Mouse (Mus musculus) liver, embryonic 14.5 days (tissue): ENCODE results near the gene Cys1. TPM values are rescaled to one million over a fixed set of nuclear protein-coding genes. Genes with fewer than 3 reads are reported as not detected.

ENCODE experiments used
- ATAC-seq: fragments of 200-750 bp; cut with Nextera tagmentation; 2 replicates; pipeline ENCODE4 v1.8.0; 2017; ENCODE audit warnings: moderate number of reproducible peaks, mild to moderate bottlenecking, moderate library complexity; ENCODE audit not compliant: insufficient read depth
- DNase-seq, 3 experiments: peaks; one replicate each; pipeline ENCODE4 v3.0.0-alpha.2; 2012 to 2013; ENCODE audit warnings: low read depth in 3 of 3, low spot score in 3 of 3
- H3K27ac ChIP-seq: fragments of 300-500 bp; sonication (generic); 2 replicates; pipeline ENCODE4 v1.5.1; 2014; ENCODE audit warnings: moderate library complexity, mild to moderate bottlenecking, control low read depth, inconsistent platforms
- H3K27me3 ChIP-seq: fragments of 300-500 bp; sonication (generic); 2 replicates; pipeline ENCODE4 v1.6.1; 2014; ENCODE audit warnings: mild to moderate bottlenecking, low read length, moderate library complexity; ENCODE audit not compliant: control insufficient read depth, insufficient read depth
- H3K36me3 ChIP-seq: fragments of 300-500 bp; sonication (generic); replicated peaks from 2 replicates; pipeline ENCODE4 v1.6.1; 2014; ENCODE audit warnings: low read depth; ENCODE audit not compliant: control insufficient read depth, insufficient read depth
- H3K4me1 ChIP-seq, 2 experiments: fragments of 200-500 bp in 1 of 2; fragments of 300-500 bp in 1 of 2; sonication (generic) in 1 of 2; replicated peaks; 2 replicates each; pipeline ENCODE4 v1.6.1; 2012 to 2014; ENCODE audit warnings: antibody characterized with exemption in 1 of 2, inconsistent platforms in 1 of 2, low read length in 1 of 2; ENCODE audit not compliant: control insufficient read depth in 2 of 2, insufficient read depth in 2 of 2
- H3K4me2 ChIP-seq: fragments of 300-500 bp; sonication (generic); 2 replicates; pipeline ENCODE4 v1.6.1; 2014; ENCODE audit warnings: low read depth, mild to moderate bottlenecking, control low read depth, moderate library complexity
- H3K4me3 ChIP-seq, 2 experiments: fragments of 200-500 bp in 1 of 2; fragments of 300-500 bp in 1 of 2; sonication (generic) in 1 of 2; 2 replicates each; pipeline ENCODE4 v1.5.1; 2012 to 2014; ENCODE audit warnings: low read depth in 2 of 2, low read length in 2 of 2, mild to moderate bottlenecking in 2 of 2, control low read depth in 1 of 2, inconsistent platforms in 1 of 2, moderate library complexity in 1 of 2; ENCODE audit not compliant: insufficient read depth in 1 of 2
- H3K9ac ChIP-seq: fragments of 300-500 bp; sonication (generic); replicated peaks from 2 replicates; pipeline ENCODE4 v1.6.1; 2014; ENCODE audit warnings: mild to moderate bottlenecking, control low read depth, moderate library complexity
- H3K9me3 ChIP-seq: fragments of 300-500 bp; sonication (generic); 2 replicates; pipeline ENCODE4 v1.6.1; 2016; ENCODE audit warnings: low read length, mixed read lengths; ENCODE audit not compliant: control insufficient read depth
- CTCF ChIP-seq: IDR thresholded peaks from 2 replicates; pipeline ENCODE4 v1.5.1; 2016; ENCODE audit warnings: antibody characterized with exemption, low read depth, control low read depth
- EP300 ChIP-seq: IDR thresholded peaks from 2 replicates; pipeline ENCODE4 v1.6.1; 2016; ENCODE audit warnings: antibody characterized with exemption, low read depth
- WGBS: fragments of 180-500 bp; shearing (Covaris S2); extraction: QIAGEN DNeasy Blood & Tissue Kit; methylation state at CpG from one replicate; pipeline ENCODE4 v1.1.7; 2014; ENCODE audit not compliant: insufficient replicate concordance; 5-methylcytosine and 5-hydroxymethylcytosine counted together
- polyA plus RNA-seq, 2 experiments: library from polyadenylated mRNA; depleted of rRNA in 1 of 2; stranded (reverse) in 1 of 2; unstranded in 1 of 2; fragments of >200 nt; fragmentation: Nextera tagmentation in 1 of 2; extraction: Ambion mirVana in 1 of 2; gene quantifications; 2 replicates each; pipeline versions ENCODE4 v1.2.1 to v1.2.3; 2012 to 2014

Cys1 gene
- polyA plus RNA-seq, 2 experiments, result 0.28 to 0.74 TPM

DNA sequence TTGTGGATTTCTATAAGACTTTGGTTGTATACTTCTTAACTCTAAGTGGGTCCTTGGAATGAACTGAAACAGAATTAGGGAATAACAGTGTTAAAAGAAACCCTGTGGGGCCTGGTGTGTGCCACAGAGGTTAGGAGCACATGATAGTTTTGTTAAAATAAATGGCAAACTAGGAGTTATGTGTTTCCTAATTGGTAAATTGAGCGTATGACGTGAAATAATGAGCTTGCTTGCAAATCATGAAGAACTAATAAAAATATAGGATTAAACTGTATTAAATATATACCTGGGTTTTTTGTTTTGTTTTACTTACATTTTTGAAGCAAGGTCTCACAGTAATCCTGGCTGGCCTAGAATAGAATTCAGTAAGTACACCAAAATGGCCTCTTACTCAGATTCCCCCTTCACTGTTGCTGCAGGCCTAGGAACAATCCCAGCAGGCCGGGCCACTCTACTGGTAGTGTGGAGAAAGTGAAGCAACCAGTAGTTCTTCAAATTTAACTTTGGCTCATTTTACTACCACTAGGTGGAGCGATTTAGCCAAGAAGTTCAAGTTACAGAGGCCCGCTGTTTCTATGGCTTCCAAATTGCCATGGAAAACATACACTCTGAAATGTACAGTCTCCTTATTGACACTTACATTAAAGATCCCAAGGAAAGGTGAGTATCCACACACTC, 28.4 kb upstream of the Cys1 start:
- Histone ChIP-seq H3K9me3 (no peaks in the 10 kb centered on the region), H3K27me3 (no peaks in the 10 kb centered on the region), H3K4me1 (peaks cover 36 to 43% of the 10 kb centered on the region in 2 experiments), H3K4me3 (peak overlapping the region; percentile 66 to 80), H3K4me2 (peak overlapping the region; percentile 98), H3K9ac (peak overlapping the region; percentile 90), H3K27ac (peak overlapping the region; percentile 84), H3K36me3 (peaks cover 62% of the 10 kb centered on the region)
- ATAC-seq (no peak), DNase-seq (peak; percentile 79 to 84 (median 81))
- TF ChIP-seq EP300 (no peak), CTCF (peak; percentile 73)
- 32% methylated on average over 5 of the region's 5 CpGs for WGBS

DNA sequence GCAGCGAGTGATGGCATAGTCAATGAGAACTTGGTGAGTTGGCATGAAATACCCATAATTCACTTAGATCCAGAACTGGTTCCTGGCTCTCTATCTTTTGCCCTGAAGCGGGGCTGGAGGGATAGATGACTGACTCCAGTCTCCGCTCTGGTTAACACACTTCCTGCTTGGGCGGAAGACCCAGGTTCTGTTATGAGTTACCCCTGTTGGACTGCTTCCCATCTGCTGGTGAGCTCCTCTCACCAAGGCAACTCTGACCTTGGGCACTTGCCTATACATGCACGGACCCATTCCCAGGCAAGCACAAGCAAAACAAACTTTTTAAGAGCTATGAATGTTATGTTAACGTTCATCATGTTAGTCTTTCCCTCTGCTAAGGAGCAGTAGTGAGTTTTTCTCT, 27.8 kb upstream of the Cys1 start:
- Histone ChIP-seq H3K4me1 (peaks cover 34 to 42% of the 10 kb centered on the region in 2 experiments), H3K9me3 (no peaks in the 10 kb centered on the region), H3K4me2 (peak overlapping the region; percentile 98), H3K9ac (peak overlapping the region; percentile 90), H3K27me3 (no peaks in the 10 kb centered on the region), H3K36me3 (peaks cover 56% of the 10 kb centered on the region), H3K4me3 (peak overlapping the region; percentile 66 to 80), H3K27ac (peak overlapping the region; percentile 84)
- DNase-seq (no peak), ATAC-seq (no peak)
- TF ChIP-seq CTCF (no peak), EP300 (no peak)
- 7% methylated on average over 6 of the region's 6 CpGs for WGBS

DNA sequence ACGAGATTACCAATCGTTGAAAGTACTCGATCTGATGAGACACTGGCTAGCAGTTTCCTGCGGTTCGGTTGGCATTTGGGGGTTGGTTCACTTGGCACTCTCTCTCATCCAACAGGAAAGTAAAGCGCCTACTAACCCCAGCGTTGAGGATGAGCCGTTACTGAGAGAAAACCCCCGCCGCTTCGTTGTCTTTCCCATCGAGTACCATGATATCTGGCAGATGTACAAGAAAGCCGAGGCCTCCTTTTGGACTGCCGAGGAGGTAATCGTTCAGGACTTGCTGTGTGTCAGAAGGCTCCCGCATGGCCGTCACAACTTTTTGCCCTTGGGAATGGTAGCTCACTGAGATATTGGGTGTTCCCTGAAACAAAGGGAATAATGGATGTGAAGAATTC, 27.2 kb upstream of the Cys1 start:
- Histone ChIP-seq H3K9me3 (no peaks in the 10 kb centered on the region), H3K9ac (peak overlapping the region; percentile 90), H3K36me3 (peaks cover 50% of the 10 kb centered on the region), H3K27ac (peak overlapping the region; percentile 84), H3K4me2 (peak overlapping the region; percentile 98), H3K4me1 (peaks cover 35 to 44% of the 10 kb centered on the region in 2 experiments), H3K4me3 (peak overlapping the region; percentile 66 to 80), H3K27me3 (no peaks in the 10 kb centered on the region)
- no peak for DNase-seq
- TF ChIP-seq CTCF, result no peak
- no peak for TF ChIP-seq EP300
- no peak for ATAC-seq
- under 1% methylated on average over 17 of the region's 17 CpGs for WGBS

DNA sequence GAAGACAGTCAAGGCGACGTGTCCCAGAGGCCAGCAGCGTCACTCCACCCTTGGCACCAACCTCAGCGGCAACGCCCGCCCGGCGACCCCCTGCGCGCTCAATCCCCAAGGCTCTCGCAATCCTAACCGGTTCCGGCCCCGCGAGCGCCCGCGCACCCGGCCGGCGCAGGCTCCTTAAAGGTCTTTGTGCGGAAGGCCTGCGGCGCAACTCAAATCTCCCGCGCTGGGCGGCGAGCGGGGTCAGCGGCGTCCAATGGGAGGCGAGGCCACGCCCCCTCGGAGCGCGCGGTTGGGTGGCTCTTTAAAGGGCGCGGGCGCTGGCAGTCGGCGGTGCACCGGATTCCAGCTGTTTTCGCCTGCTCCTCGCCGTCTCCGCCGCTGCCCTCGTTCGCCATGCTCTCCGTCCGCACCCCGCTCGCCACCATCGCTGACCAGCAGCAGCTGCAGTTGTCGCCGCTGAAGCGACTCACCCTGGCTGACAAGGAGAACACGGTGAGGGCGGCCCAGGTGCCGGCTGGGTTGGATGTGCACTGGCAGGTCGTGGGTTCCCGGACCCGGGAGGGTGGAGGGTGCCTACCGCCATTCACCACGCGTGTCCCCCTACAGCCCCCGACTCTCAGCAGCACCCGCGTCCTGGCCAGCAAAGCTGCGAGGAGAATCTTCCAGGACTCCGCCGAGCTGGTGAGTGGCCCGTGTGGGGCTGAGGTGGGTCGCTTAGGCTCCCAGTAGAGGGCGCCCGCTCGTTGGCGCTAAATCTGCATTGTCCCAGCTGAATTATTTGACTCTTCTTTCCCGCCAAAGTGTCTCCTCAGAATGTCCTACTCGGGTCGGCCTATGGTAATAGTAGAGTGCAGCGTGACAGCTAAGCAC, 26.6 kb upstream of the Cys1 start, which contains the start of gene Rrm2:
TSS of gene Rrm2 (plus strand) at position 288 of the 870 bp plus-strand sequence.
- H3K27ac ChIP-seq, result peak within 1 kb of the TSS; percentile 93
- H3K4me2 ChIP-seq, result peak within 1 kb of the TSS; percentile 98
- peak within 1 kb of the TSS; percentile 80 to 85 for H3K4me3 ChIP-seq
- WGBS, result under 1% methylated on average over 83 of the region's 83 CpGs
- peak; percentile 3; the same call in 1 of the 2 replicates for TF ChIP-seq EP300
- TF ChIP-seq CTCF, result peak; percentile 92
- no peaks in the 10 kb centered on the region for H3K9me3 ChIP-seq
- peaks cover 41 to 50% of the 10 kb centered on the region in 2 experiments for H3K4me1 ChIP-seq
- H3K27me3 ChIP-seq, result no peaks in the 10 kb centered on the region
- DNase-seq, result peak; percentile 92 to 93 (median 93)
- peaks cover 44% of the 10 kb centered on the region for H3K36me3 ChIP-seq
- peak; percentile 82 for ATAC-seq
- peak within 1 kb of the TSS; percentile 90 for H3K9ac ChIP-seq

DNA sequence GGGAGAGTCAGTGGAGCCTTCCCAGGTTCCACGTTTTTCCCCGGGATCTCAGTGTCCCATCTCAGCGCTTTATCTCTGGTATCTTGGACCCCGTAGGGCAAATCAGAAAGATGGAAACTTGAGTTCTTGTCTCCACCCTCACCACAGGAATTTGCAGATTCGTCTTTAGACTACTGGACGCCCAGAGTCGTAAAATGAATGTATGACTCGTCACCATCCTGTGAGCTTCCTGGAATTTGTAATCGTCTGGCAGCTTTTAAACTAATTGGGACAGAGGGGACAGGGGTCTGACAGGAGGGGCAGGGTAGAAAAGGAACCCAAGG, 25.8 kb upstream of the Cys1 start:
- Histone ChIP-seq H3K9ac (peak overlapping the region; percentile 90), H3K36me3 (peaks cover 36% of the 10 kb centered on the region), H3K27me3 (no peaks in the 10 kb centered on the region), H3K9me3 (no peaks in the 10 kb centered on the region), H3K27ac (peak overlapping the region; percentile 93), H3K4me1 (peaks cover 46 to 56% of the 10 kb centered on the region in 2 experiments), H3K4me2 (peak overlapping the region; percentile 98), H3K4me3 (peak overlapping the region; percentile 80 to 85)
- WGBS, result under 1% methylated on average over 9 of the region's 9 CpGs
- TF ChIP-seq EP300, result no peak
- TF ChIP-seq CTCF, result no peak
- DNase-seq, result peak in 1 of 3 experiments; percentile 50
- no peak for ATAC-seq
